Mouse (Mus musculus): Measurements from ENCODE around the gene Acap1. TPM values are rescaled to one million over a fixed set of nuclear protein-coding genes. Genes with fewer than 3 reads are reported as not detected.
A peak's percentile ranks its signal among the peaks of the same experiment; 100 is the strongest.
"Not testable (repeated sequence)": the region's sequence is repeated elsewhere in the genome, so short reads cannot be mapped to it uniquely, and the experiment has no call there.

Acap1 gene
- polyA plus RNA-seq, 1 experiment from 2014 or later = 0.93 TPM

GRCm38 (mm10) chr11:69932254-69932653, 36.9 kb upstream of the Acap1 start:
- DNase-seq (ENCODE audit: low spot score) = no peak
- Histone ChIP-seq H3K27me3 (ENCODE audit: low read depth, poor library complexity, severe bottlenecking) (peaks cover 25% of the 10 kb centered on the region), H3K36me3 (no peaks in the 10 kb centered on the region), H3K4me3 (no peak overlapping the region), H3K9me3 (replicated peaks) (no peaks in the 10 kb centered on the region), H3K4me1 (peaks cover 34% of the 10 kb centered on the region), H3K27ac (no peak overlapping the region)
- WGBS = 37% methylated on average over 3 of the region's 3 CpGs

- H3K4me1 ChIP-seq = peaks cover 29% of the 10 kb centered on the region
- 76% methylated on average over 8 of the region's 8 CpGs for WGBS
- H3K27me3 ChIP-seq (ENCODE audit: low read depth, poor library complexity, severe bottlenecking) = peaks cover 21% of the 10 kb centered on the region
- no peaks in the 10 kb centered on the region for H3K36me3 ChIP-seq
- H3K4me3 ChIP-seq = no peak overlapping the region
- no peak for DNase-seq (ENCODE audit: low spot score)
- no peak overlapping the region for H3K27ac ChIP-seq
- no peaks in the 10 kb centered on the region for H3K9me3 ChIP-seq (replicated peaks)
Measured at GRCm38 (mm10) chr11:69931769-69932168, 36.4 kb upstream of the Acap1 start.

- H3K9me3 ChIP-seq (replicated peaks) = no peaks in the 10 kb centered on the region
- H3K4me3 ChIP-seq = no peak overlapping the region
- 78% methylated on average over 3 of the region's 3 CpGs for WGBS
- H3K36me3 ChIP-seq = no peaks in the 10 kb centered on the region
- no peak overlapping the region for H3K27ac ChIP-seq
- no peak for DNase-seq (ENCODE audit: low spot score)
- H3K4me1 ChIP-seq = peaks cover 22% of the 10 kb centered on the region
- peaks cover 13% of the 10 kb centered on the region for H3K27me3 ChIP-seq (ENCODE audit: low read depth, poor library complexity, severe bottlenecking)
Measured at GRCm38 (mm10) chr11:69930967-69931537, 35.7 kb upstream of the Acap1 start.

GRCm38 (mm10) chr11:69930176-69930575, 34.8 kb upstream of the Acap1 start:
- H3K36me3 ChIP-seq; DNase-seq (ENCODE audit: low spot score); H3K9me3 ChIP-seq (replicated peaks); H3K4me3 ChIP-seq; H3K27ac ChIP-seq; H3K27me3 ChIP-seq (ENCODE audit: low read depth, poor library complexity, severe bottlenecking): not testable (repeated sequence)
- WGBS = 87% methylated on average over 8 of the region's 8 CpGs
- peaks cover 13% of the 10 kb centered on the region for H3K4me1 ChIP-seq

GRCm38 (mm10) chr11:69929712-69930111, 34.4 kb upstream of the Acap1 start:
- Histone ChIP-seq H3K9me3 (replicated peaks) (no peaks in the 10 kb centered on the region), H3K27ac (no peak overlapping the region), H3K27me3 (ENCODE audit: low read depth, poor library complexity, severe bottlenecking) (0 out of 2 replicates have a peak, but pooled peaks cover 2% of the 10 kb centered on the region), H3K4me3 (no peak overlapping the region), H3K36me3 (no peaks in the 10 kb centered on the region), H3K4me1 (peaks cover 9% of the 10 kb centered on the region)
- no peak for DNase-seq (ENCODE audit: low spot score)
- 92% methylated on average over 4 of the region's 4 CpGs for WGBS

- no peak for DNase-seq (ENCODE audit: low spot score)
Measured at GRCm38 (mm10) chr11:69927501-69927900, 32.2 kb upstream of the Acap1 start.

GRCm38 (mm10) chr11:69922796-69923195, 27.5 kb upstream of the Acap1 start:
- peak overlapping the region; percentile 99 for H3K27ac ChIP-seq
- peaks cover 29% of the 10 kb centered on the region for H3K4me1 ChIP-seq
- H3K36me3 ChIP-seq = peaks cover 21% of the 10 kb centered on the region
- H3K4me3 ChIP-seq = no peak overlapping the region
- DNase-seq (ENCODE audit: low spot score) = no peak
- no peaks in the 10 kb centered on the region for H3K9me3 ChIP-seq (replicated peaks)
- no peaks in the 10 kb centered on the region for H3K27me3 ChIP-seq (ENCODE audit: low read depth, poor library complexity, severe bottlenecking)
- 70% methylated on average over 3 of the region's 3 CpGs for WGBS

More at GRCm38 (mm10) chr11:69927501-69927900, 32.2 kb upstream of the Acap1 start:
- Histone ChIP-seq H3K36me3 (no peaks in the 10 kb centered on the region), H3K27me3 (ENCODE audit: low read depth, poor library complexity, severe bottlenecking) (no peaks in the 10 kb centered on the region), H3K9me3 (replicated peaks) (no peaks in the 10 kb centered on the region), H3K27ac (no peak overlapping the region), H3K4me3 (no peak overlapping the region), H3K4me1 (peaks cover 5% of the 10 kb centered on the region)
- 96% methylated on average over 2 of the region's 2 CpGs for WGBS

GRCm38 (mm10) chr11:69922012-69922756, 26.8 kb upstream of the Acap1 start:
- peaks cover 27% of the 10 kb centered on the region for H3K36me3 ChIP-seq
- 5% methylated on average over 12 of the region's 12 CpGs for WGBS
- no peaks in the 10 kb centered on the region for H3K27me3 ChIP-seq (ENCODE audit: low read depth, poor library complexity, severe bottlenecking)
- H3K4me1 ChIP-seq = peaks cover 35% of the 10 kb centered on the region
- peak overlapping the region; percentile 99 for H3K27ac ChIP-seq
- H3K9me3 ChIP-seq (replicated peaks) = no peaks in the 10 kb centered on the region
- no peak for DNase-seq (ENCODE audit: low spot score)
- peak overlapping the region; percentile 100 for H3K4me3 ChIP-seq

GRCm38 (mm10) chr11:69921114-69922011, 26.0 kb upstream of the Acap1 start, which contains the start of gene Eif5a:
TSS of gene Eif5a (minus strand) at chr11:69921958.
- no peaks in the 10 kb centered on the region for H3K9me3 ChIP-seq (replicated peaks)
- H3K36me3 ChIP-seq = peaks cover 35% of the 10 kb centered on the region
- H3K27ac ChIP-seq = peak within 1 kb of the TSS; percentile 99
- H3K4me1 ChIP-seq = peaks cover 40% of the 10 kb centered on the region
- H3K27me3 ChIP-seq (ENCODE audit: low read depth, poor library complexity, severe bottlenecking) = no peaks in the 10 kb centered on the region
- peak; percentile 100 for DNase-seq (ENCODE audit: low spot score)
- under 1% methylated on average over 78 of the region's 78 CpGs for WGBS
- peak within 1 kb of the TSS; percentile 100 for H3K4me3 ChIP-seq

GRCm38 (mm10) chr11:69920266-69921031, 25.1 kb upstream of the Acap1 start:
- Histone ChIP-seq H3K36me3 (peaks cover 45% of the 10 kb centered on the region), H3K4me3 (peak overlapping the region; percentile 100), H3K4me1 (peaks cover 49% of the 10 kb centered on the region), H3K9me3 (replicated peaks) (no peaks in the 10 kb centered on the region), H3K27ac (peak overlapping the region; percentile 99), H3K27me3 (ENCODE audit: low read depth, poor library complexity, severe bottlenecking) (no peaks in the 10 kb centered on the region)
- under 1% methylated on average over 65 of the region's 65 CpGs for WGBS
- DNase-seq (ENCODE audit: low spot score) = peak; percentile 82

GRCm38 (mm10) chr11:69919661-69920265, 24.4 kb upstream of the Acap1 start:
- Histone ChIP-seq H3K27ac (peak overlapping the region; percentile 99), H3K36me3 (peaks cover 51% of the 10 kb centered on the region), H3K4me3 (peak overlapping the region; percentile 100), H3K9me3 (replicated peaks) (no peaks in the 10 kb centered on the region), H3K4me1 (peaks cover 56% of the 10 kb centered on the region), H3K27me3 (ENCODE audit: low read depth, poor library complexity, severe bottlenecking) (no peaks in the 10 kb centered on the region)
- DNase-seq (ENCODE audit: low spot score) = peak; percentile 72
- under 1% methylated on average over 17 of the region's 17 CpGs for WGBS

GRCm38 (mm10) chr11:69919053-69919452, 23.7 kb upstream of the Acap1 start:
- Histone ChIP-seq H3K9me3 (replicated peaks) (no peaks in the 10 kb centered on the region), H3K27me3 (ENCODE audit: low read depth, poor library complexity, severe bottlenecking) (no peaks in the 10 kb centered on the region), H3K27ac (peak overlapping the region; percentile 99; the same call in 1 of the 2 replicates), H3K4me1 (peaks cover 63% of the 10 kb centered on the region), H3K36me3 (peaks cover 54% of the 10 kb centered on the region), H3K4me3 (peak overlapping the region; percentile 100)
- WGBS = 87% methylated on average over 9 of the region's 9 CpGs
- DNase-seq (ENCODE audit: low spot score) = no peak
